Mouse (Mus musculus) bone marrow, adult 2 months (tissue): ENCODE measurements around the gene Ssbp3.

Source experiments
- CTCF ChIP-seq: fragments of 200-500 bp; IDR thresholded peaks from 2 replicates; pipeline ENCODE4 v1.5.1; 2011; ENCODE audit warnings: low read length, control low read depth; ENCODE audit not compliant: control insufficient read depth, insufficient read depth
- POLR2A ChIP-seq: fragments of 200-500 bp; IDR thresholded peaks from 2 replicates; pipeline ENCODE4 v1.6.1; 2011; ENCODE audit warnings: low read depth, mild to moderate bottlenecking, control low read depth, low read length, borderline replicate concordance; ENCODE audit not compliant: control insufficient read depth

- no peak for TF ChIP-seq POLR2A
- no peak for TF ChIP-seq CTCF
Measured at GRCm38 (mm10) chr4:107072343-107072742, 161.8 kb downstream of the Ssbp3 start.
